15 mouse cellular contexts compared by ENCODE assay signal in genomic region chr11:46269391-46269790, GRCm38 (mm10). TPM values are rescaled to one million over a fixed set of nuclear protein-coding genes. Genes with fewer than 3 reads are reported as not detected.
A peak's percentile ranks its signal among the peaks of the same experiment; 100 is the strongest.
DNase-seq lines count a peak whose midpoint lies in the region; ATAC-seq and TF ChIP-seq lines count a peak whose summit lies in the region.
"Had no signal": no experiment of that assay in that cellular context is flagged by ENCODE, and none has a peak within 500 bp of the region (broad histone marks: within the 10 kb centered on the region; RNA-seq: fewer than 3 reads in every experiment).

No protein-coding gene starts in this region.

- H3K4me3 ChIP-seq in hindbrain, embryonic 11.5 days (ENCODE audit: low read depth, low read length): no peak overlapping the region
- H3K4me3 ChIP-seq in hindbrain, embryonic 14.5 days (replicated peaks; ENCODE audit: low read length): no peak overlapping the region
- H3K4me3 ChIP-seq in kidney, postnatal 0 days (replicated peaks; ENCODE audit: low read depth, low read length): no peak overlapping the region
- no peak overlapping the region for H3K4me3 ChIP-seq in neural tube, embryonic 13.5 days
- H3K4me3 ChIP-seq in neural tube, embryonic 15.5 days (replicated peaks): no peak overlapping the region
- H3K4me3 ChIP-seq: liver, embryonic 13.5 days; neural tube, embryonic 12.5 days had no signal

- no peak overlapping the region for H3K9ac ChIP-seq in hindbrain, embryonic 11.5 days (ENCODE audit: low read depth, low read length)
- no peak overlapping the region for H3K9ac ChIP-seq in hindbrain, embryonic 14.5 days
- H3K9ac ChIP-seq in kidney, postnatal 0 days (ENCODE audit: low read depth, low read length): no peak overlapping the region
- H3K9ac ChIP-seq in neural tube, embryonic 13.5 days: no peak overlapping the region
- H3K9ac ChIP-seq in neural tube, embryonic 15.5 days (replicated peaks): no peak overlapping the region
- H3K9ac ChIP-seq: liver, embryonic 13.5 days; neural tube, embryonic 12.5 days had no signal

- no peaks in the 10 kb centered on the region for H3K9me3 ChIP-seq in hindbrain, embryonic 11.5 days (ENCODE audit: control insufficient read depth, low read length)
- no peaks in the 10 kb centered on the region for H3K9me3 ChIP-seq in hindbrain, embryonic 14.5 days (ENCODE audit: control insufficient read depth, low read length)
- H3K9me3 ChIP-seq in kidney, postnatal 0 days (replicated peaks; ENCODE audit: low read length): no peaks in the 10 kb centered on the region
- H3K9me3 ChIP-seq in neural tube, embryonic 13.5 days: no peaks in the 10 kb centered on the region
- no peaks in the 10 kb centered on the region for H3K9me3 ChIP-seq in neural tube, embryonic 15.5 days (replicated peaks)
- H3K9me3 ChIP-seq: liver, embryonic 13.5 days; neural tube, embryonic 12.5 days had no signal

- TF ChIP-seq CTCF in kidney, postnatal 0 days (IDR thresholded peaks at IDR 0.05; ENCODE audit: low read depth): no peak

- no peak overlapping the region for H3K4me2 ChIP-seq in hindbrain, embryonic 11.5 days (replicated peaks; ENCODE audit: low read depth, low read length)
- H3K4me2 ChIP-seq in hindbrain, embryonic 14.5 days (replicated peaks): no peak overlapping the region
- H3K4me2 ChIP-seq in kidney, postnatal 0 days (ENCODE audit: low read length): no peak overlapping the region
- no peak overlapping the region for H3K4me2 ChIP-seq in neural tube, embryonic 13.5 days
- no peak overlapping the region for H3K4me2 ChIP-seq in neural tube, embryonic 15.5 days
- H3K4me2 ChIP-seq: heart, embryonic 11.5 days; liver, embryonic 13.5 days; neural tube, embryonic 12.5 days had no signal

- H3K36me3 ChIP-seq in hindbrain, embryonic 11.5 days (ENCODE audit: control insufficient read depth, insufficient read depth, low read length): peaks cover 2% of the 10 kb centered on the region
- peaks cover 89% of the 10 kb centered on the region for H3K36me3 ChIP-seq in hindbrain, embryonic 14.5 days (replicated peaks; ENCODE audit: control insufficient read depth, insufficient read depth)
- H3K36me3 ChIP-seq in kidney, postnatal 0 days (ENCODE audit: insufficient read depth, low read length): no peaks in the 10 kb centered on the region
- H3K36me3 ChIP-seq in neural tube, embryonic 13.5 days: peaks cover 91% of the 10 kb centered on the region
- H3K36me3 ChIP-seq in neural tube, embryonic 15.5 days: peaks cover 81% of the 10 kb centered on the region

- 80% methylated on average over 9 of the region's 9 CpGs for WGBS in hindbrain, embryonic 11.5 days
- 81% methylated on average over 9 of the region's 9 CpGs for WGBS in hindbrain, embryonic 14.5 days
- WGBS in kidney, postnatal 0 days: 41% methylated on average over 9 of the region's 9 CpGs
- 81% methylated on average over 9 of the region's 9 CpGs for WGBS in neural tube, embryonic 13.5 days
- 77% methylated on average over 9 of the region's 9 CpGs for WGBS in neural tube, embryonic 15.5 days

- no peaks in the 10 kb centered on the region for H3K4me1 ChIP-seq in hindbrain, embryonic 11.5 days (replicated peaks; ENCODE audit: control insufficient read depth, insufficient read depth, low read length)
- no peaks in the 10 kb centered on the region for H3K4me1 ChIP-seq in hindbrain, embryonic 14.5 days (replicated peaks; ENCODE audit: control insufficient read depth, insufficient read depth, low read length)
- no peaks in the 10 kb centered on the region for H3K4me1 ChIP-seq in kidney, postnatal 0 days (replicated peaks; ENCODE audit: insufficient read depth, low read length)
- no peaks in the 10 kb centered on the region for H3K4me1 ChIP-seq in neural tube, embryonic 13.5 days (replicated peaks)
- H3K4me1 ChIP-seq in neural tube, embryonic 15.5 days: no peaks in the 10 kb centered on the region
- H3K4me1 ChIP-seq: liver, embryonic 13.5 days; neural tube, embryonic 12.5 days had no signal

- no peak overlapping the region for H3K27ac ChIP-seq in hindbrain, embryonic 11.5 days (ENCODE audit: low read depth, low read length)
- no peak overlapping the region for H3K27ac ChIP-seq in hindbrain, embryonic 14.5 days
- H3K27ac ChIP-seq in kidney, postnatal 0 days: no peak overlapping the region
- H3K27ac ChIP-seq in neural tube, embryonic 13.5 days (replicated peaks): no peak overlapping the region
- H3K27ac ChIP-seq in neural tube, embryonic 15.5 days (replicated peaks): no peak overlapping the region
- H3K27ac ChIP-seq: liver, embryonic 13.5 days; neural tube, embryonic 12.5 days had no signal

- DNase-seq in hindbrain, embryonic 11.5 days (ENCODE audit: low spot score): no peak
- DNase-seq in hindbrain, embryonic 14.5 days (ENCODE audit: low spot score): no peak
- peak; percentile 9 for DNase-seq in kidney, postnatal 0 days (ENCODE audit: low spot score)
- no peak for DNase-seq in kidney, adult 18-20 months
- DNase-seq in neural tube, embryonic 10.5 days (ENCODE audit: extremely low spot score, low spot score): no peak
- DNase-seq in lung, postnatal 10 days: no peak
- DNase-seq: heart, adult 11 months had no signal

- H3K27me3 ChIP-seq in hindbrain, embryonic 11.5 days (ENCODE audit: control insufficient read depth, insufficient read depth, low read length): no peaks in the 10 kb centered on the region
- no peaks in the 10 kb centered on the region for H3K27me3 ChIP-seq in hindbrain, embryonic 14.5 days (ENCODE audit: control insufficient read depth, insufficient read depth, low read length)
- no peaks in the 10 kb centered on the region for H3K27me3 ChIP-seq in kidney, postnatal 0 days (ENCODE audit: insufficient read depth, low read length)
- no peaks in the 10 kb centered on the region for H3K27me3 ChIP-seq in neural tube, embryonic 13.5 days
- no peaks in the 10 kb centered on the region for H3K27me3 ChIP-seq in neural tube, embryonic 15.5 days (replicated peaks)
- H3K27me3 ChIP-seq: liver, embryonic 13.5 days; neural tube, embryonic 12.5 days had no signal

- peak; percentile 43; the same call in 1 of the 2 replicates for ATAC-seq in hindbrain, embryonic 11.5 days (ENCODE audit: low FRiP score)
- no peak for ATAC-seq in hindbrain, embryonic 14.5 days (ENCODE audit: low FRiP score)
- ATAC-seq in kidney, postnatal 0 days (replicated peaks; ENCODE audit: low FRiP score, low read depth): no peak
- ATAC-seq in neural tube, embryonic 13.5 days (ENCODE audit: low read depth): peak; percentile 24; the same call in 1 of the 2 replicates
- ATAC-seq in neural tube, embryonic 15.5 days (ENCODE audit: low FRiP score): 0 out of 2 replicates have a peak, but pooled peaks have one; percentile 46
- ATAC-seq: intestine, postnatal 0 days had no signal

RNA-seq across cellular contexts. Expression of gene Fndc9, which starts 34.1 kb away (rescaled TPM):
- 0.68 and 1.0 TPM in 2 replicates for polyA plus RNA-seq in hindbrain, embryonic 11.5 days (2014; fragmentation: Nextera tagmentation; extraction: Ambion mirVana)
- 2.8 and 3.5 TPM in 2 replicates for polyA plus RNA-seq in hindbrain, embryonic 14.5 days (2014; fragmentation: Nextera tagmentation; extraction: Ambion mirVana)
- 0.11 TPM in 2 replicates for polyA plus RNA-seq in kidney, postnatal 0 days (2015; fragmentation: Nextera tagmentation; extraction: Ambion mirVana)
- polyA plus RNA-seq in neural tube, embryonic 13.5 days (2015; fragmentation: Nextera tagmentation; extraction: Ambion mirVana): 0.46 and 0.84 TPM in 2 replicates
- polyA plus RNA-seq in neural tube, embryonic 15.5 days (2015; fragmentation: Nextera tagmentation; extraction: Ambion mirVana): 1.5 and 2.3 TPM in 2 replicates
- polyA plus RNA-seq: heart, embryonic 11.5 days; heart, postnatal 0 days; small intestine, adult 2 months had no signal

RNA-seq across cellular contexts. Expression of gene Cyfip2, which starts 43.3 kb away (rescaled TPM):
- 56.7 and 60.0 TPM in 2 replicates for polyA plus RNA-seq in hindbrain, embryonic 11.5 days (2014; fragmentation: Nextera tagmentation; extraction: Ambion mirVana)
- polyA plus RNA-seq in hindbrain, embryonic 14.5 days (2014; fragmentation: Nextera tagmentation; extraction: Ambion mirVana): 117 and 125 TPM in 2 replicates
- polyA plus RNA-seq in kidney, postnatal 0 days (2015; fragmentation: Nextera tagmentation; extraction: Ambion mirVana): 17.4 and 19.2 TPM in 2 replicates
- polyA plus RNA-seq in neural tube, embryonic 13.5 days (2015; fragmentation: Nextera tagmentation; extraction: Ambion mirVana): 84.9 and 89.1 TPM in 2 replicates
- 88.0 and 91.1 TPM in 2 replicates for polyA plus RNA-seq in neural tube, embryonic 15.5 days (2015; fragmentation: Nextera tagmentation; extraction: Ambion mirVana)

Comparison
In these comparisons a context has a peak if more than half of its experiments do, and no peak if none do; other contexts are left out.
1. ATAC-seq: peak in hindbrain, embryonic 11.5 days (single experiment), neural tube, embryonic 13.5 days (single experiment) and neural tube, embryonic 15.5 days (single experiment); none in hindbrain, embryonic 14.5 days (single experiment) and kidney, postnatal 0 days (single experiment).